Mouse (Mus musculus) limb, embryonic 13.5 days (tissue): ENCODE data around the gene Olfr572. TPM values are rescaled to one million over a fixed set of nuclear protein-coding genes. Genes with fewer than 3 reads are reported as not detected.

ENCODE experiments used
- ATAC-seq: fragments of 200-750 bp; cut with Nextera tagmentation; 2 replicates; pipeline ENCODE4 v1.8.0; 2017; ENCODE audit warnings: low read depth, moderate number of reproducible peaks, moderate TSS enrichment; ENCODE audit not compliant: low FRiP score
- H3K27ac ChIP-seq: fragments of 300-500 bp; sonication (generic); 2 replicates; pipeline ENCODE4 v1.5.1; 2015; ENCODE audit warnings: inconsistent platforms, mild to moderate bottlenecking, moderate library complexity
- H3K27me3 ChIP-seq: fragments of 300-500 bp; sonication (generic); 2 replicates; pipeline ENCODE4 v1.6.1; 2015; ENCODE audit warnings: mild to moderate bottlenecking, inconsistent platforms
- H3K36me3 ChIP-seq: fragments of 300-500 bp; sonication (generic); 2 replicates; pipeline ENCODE4 v1.6.1; 2015; ENCODE audit warnings: inconsistent platforms, mild to moderate bottlenecking, moderate library complexity
- H3K4me1 ChIP-seq: fragments of 300-500 bp; sonication (generic); 2 replicates; pipeline ENCODE4 v1.6.1; 2015; ENCODE audit warnings: inconsistent platforms
- H3K4me2 ChIP-seq: fragments of 300-500 bp; sonication (generic); replicated peaks from 2 replicates; pipeline ENCODE4 v1.6.1; 2015; ENCODE audit warnings: inconsistent platforms, mild to moderate bottlenecking, moderate library complexity
- H3K4me3 ChIP-seq: fragments of 300-500 bp; sonication (generic); 2 replicates; pipeline ENCODE4 v1.5.1; 2015; ENCODE audit warnings: moderate library complexity, mild to moderate bottlenecking, inconsistent platforms
- H3K9ac ChIP-seq: fragments of 300-500 bp; sonication (generic); 2 replicates; pipeline ENCODE4 v1.6.1; 2015; ENCODE audit warnings: mild to moderate bottlenecking, inconsistent platforms
- H3K9me3 ChIP-seq: fragments of 300-500 bp; sonication (generic); 2 replicates; pipeline ENCODE4 v1.6.1; 2016; ENCODE audit warnings: inconsistent platforms
- WGBS: fragments of 180-500 bp; shearing (Covaris S2); methylation state at CpG from one replicate; pipeline ENCODE4 v1.1.7; 2015; 5-methylcytosine and 5-hydroxymethylcytosine counted together
- polyA plus RNA-seq: library from polyadenylated mRNA; unstranded; fragments of >200 nt; fragmentation: Nextera tagmentation; extraction: Ambion mirVana; gene quantifications from 2 replicates; pipeline ENCODE4 v1.2.1, GENCODE M21; 2015

Gene Olfr572
- not detected in 2 replicates for polyA plus RNA-seq

DNA sequence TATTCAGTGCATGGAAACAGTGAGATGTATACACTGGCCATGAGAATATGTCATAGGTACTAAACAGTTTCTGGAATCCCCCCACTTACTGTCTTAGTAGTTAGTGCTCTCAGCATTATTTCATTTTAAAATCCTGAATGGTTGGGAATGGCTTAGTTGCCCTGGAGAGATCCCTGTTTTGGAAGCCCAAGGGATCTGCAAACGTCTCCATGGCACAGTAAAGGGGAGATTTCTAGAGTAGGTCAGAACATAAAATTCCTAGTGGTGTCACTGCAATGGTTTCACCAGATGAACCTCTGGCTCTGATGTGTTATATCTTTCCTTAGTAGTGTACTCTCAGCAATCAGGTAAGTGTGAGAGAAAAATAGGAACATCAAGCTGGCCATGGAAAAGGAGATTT lies at the start of gene Olfr572:
Olfr572 (plus strand) TSS at position 301 of the 400 bp plus-strand sequence.
- no peaks in the 10 kb centered on the region for H3K36me3 ChIP-seq
- no peak for ATAC-seq
- no peak within 1 kb of the TSS for H3K9ac ChIP-seq
- no peak within 1 kb of the TSS for H3K27ac ChIP-seq
- 61% methylated on average over 1 of the region's 1 CpGs for whole genome bisulfite sequencing
- no peaks in the 10 kb centered on the region for H3K9me3 ChIP-seq
- H3K4me1 ChIP-seq: no peaks in the 10 kb centered on the region
- no peaks in the 10 kb centered on the region for H3K27me3 ChIP-seq
- H3K4me2 ChIP-seq: no peak within 1 kb of the TSS
- H3K4me3 ChIP-seq: no peak within 1 kb of the TSS

DNA sequence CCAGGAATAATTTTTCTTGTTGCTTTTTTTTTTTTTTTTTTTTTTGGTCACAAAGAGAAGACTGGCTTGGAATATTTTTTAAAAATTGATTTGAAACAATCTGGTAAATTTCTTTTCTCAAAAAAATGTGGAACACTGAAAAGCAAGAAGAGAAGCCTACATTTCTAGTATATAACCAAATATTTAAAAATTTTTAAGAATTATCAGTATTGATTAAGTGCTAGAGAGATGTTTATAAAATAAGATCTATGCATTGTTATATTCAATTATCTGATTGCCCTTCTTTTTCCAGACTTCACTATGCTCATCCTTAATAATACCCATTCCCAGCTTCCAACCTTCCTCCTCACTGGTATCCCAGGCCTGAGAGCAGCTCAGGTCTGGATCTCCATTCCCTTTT lies 47.4 kb upstream of the Olfr572 start, which contains the start of gene Olfr568:
Olfr568 (plus strand) TSS at position 301 of the 400 bp plus-strand sequence.
- H3K4me2 ChIP-seq: no peak within 1 kb of the TSS
- no peak for ATAC-seq
- no peak within 1 kb of the TSS for H3K9ac ChIP-seq
- no peak within 1 kb of the TSS for H3K4me3 ChIP-seq
- no peaks in the 10 kb centered on the region for H3K27me3 ChIP-seq
- H3K27ac ChIP-seq: no peak within 1 kb of the TSS
- H3K36me3 ChIP-seq: no peaks in the 10 kb centered on the region
- H3K4me1 ChIP-seq: no peaks in the 10 kb centered on the region
- H3K9me3 ChIP-seq: no peaks in the 10 kb centered on the region

DNA sequence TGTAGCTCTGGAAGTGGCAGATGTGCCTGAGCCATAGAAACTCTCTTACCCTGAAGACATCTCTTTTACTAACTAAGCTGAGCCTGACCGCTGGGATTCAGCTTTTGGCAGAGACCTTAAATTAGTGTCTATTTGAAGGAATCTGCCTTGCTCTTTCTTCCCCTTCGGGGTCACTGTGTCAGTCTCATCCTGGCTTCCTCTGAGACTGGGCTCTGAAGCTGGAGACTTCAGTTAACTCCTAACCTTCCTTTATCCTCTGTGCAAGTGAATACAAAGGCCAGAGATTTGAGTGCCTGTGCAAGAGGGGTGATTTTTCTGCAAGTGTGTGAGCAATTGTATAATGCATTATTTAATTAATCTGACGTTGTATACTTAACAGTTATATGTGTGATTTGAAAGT lies 33.4 kb upstream of the Olfr572 start, which contains the start of gene Olfr569:
Olfr569 (minus strand) TSS at position 101 of the 400 bp plus-strand sequence.
- WGBS: 65% methylated on average over 3 of the region's 3 CpGs

DNA sequence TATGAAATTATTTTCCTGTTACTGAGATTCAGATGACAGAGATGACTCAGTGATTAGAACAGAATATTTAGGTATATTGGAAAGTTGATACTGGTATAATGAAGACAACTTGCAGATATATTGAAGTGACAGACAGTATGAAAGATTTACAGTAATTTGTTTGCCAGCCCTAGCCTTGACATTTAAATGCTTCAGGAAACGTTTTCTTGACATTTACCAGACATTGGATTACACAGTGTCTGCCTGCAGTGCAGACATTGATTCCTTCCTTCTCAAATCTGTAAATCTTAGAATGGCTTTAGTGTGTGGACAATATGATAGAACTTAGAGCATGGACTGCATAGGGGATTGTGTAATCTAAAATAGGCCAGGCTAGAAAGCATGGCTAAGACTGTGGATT lies 8.9 kb upstream of the Olfr572 start:
- Histone ChIP-seq H3K27me3 (no peaks in the 10 kb centered on the region), H3K27ac (no peak overlapping the region), H3K9me3 (no peaks in the 10 kb centered on the region), H3K4me1 (no peaks in the 10 kb centered on the region), H3K9ac (no peak overlapping the region), H3K4me3 (no peak overlapping the region), H3K4me2 (no peak overlapping the region), H3K36me3 (no peaks in the 10 kb centered on the region)
- 19% methylated on average over 1 of the region's 1 CpGs for WGBS
- ATAC-seq: no peak

More for the DNA sequence above, 33.4 kb upstream of the Olfr572 start, which contains the start of gene Olfr569:
- no peaks in the 10 kb centered on the region for H3K9me3 ChIP-seq
- no peak within 1 kb of the TSS for H3K27ac ChIP-seq
- H3K4me1 ChIP-seq: no peaks in the 10 kb centered on the region
- no peak within 1 kb of the TSS for H3K4me2 ChIP-seq
- H3K9ac ChIP-seq: no peak within 1 kb of the TSS
- H3K27me3 ChIP-seq: no peaks in the 10 kb centered on the region
- no peak for ATAC-seq
- H3K4me3 ChIP-seq: no peak within 1 kb of the TSS
- no peaks in the 10 kb centered on the region for H3K36me3 ChIP-seq

DNA sequence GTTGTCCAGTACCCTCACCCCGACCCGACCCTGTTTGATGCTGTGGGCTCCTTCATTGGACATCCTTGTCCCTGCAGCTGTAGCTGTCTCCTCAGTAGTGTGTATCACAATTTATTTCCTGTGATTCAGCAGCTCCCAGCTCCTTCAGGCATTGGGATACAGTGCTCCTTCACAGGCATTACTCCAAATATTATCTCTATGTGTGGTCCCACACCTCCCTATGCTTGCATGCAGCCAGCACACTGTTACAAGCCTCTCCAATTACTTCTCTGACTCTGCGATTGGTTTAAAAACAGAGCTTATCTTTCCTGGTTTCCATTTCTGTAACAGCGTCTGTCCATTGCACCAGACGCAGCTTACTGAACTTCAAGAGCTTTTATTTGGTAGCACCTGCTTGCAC lies 7.8 kb upstream of the Olfr572 start:
- no peaks in the 10 kb centered on the region for H3K4me1 ChIP-seq
- no peak overlapping the region for H3K27ac ChIP-seq
- H3K4me3 ChIP-seq: no peak overlapping the region
- H3K9ac ChIP-seq: no peak overlapping the region
- no peak for ATAC-seq
- H3K4me2 ChIP-seq: no peak overlapping the region
- H3K27me3 ChIP-seq: no peaks in the 10 kb centered on the region
- no peaks in the 10 kb centered on the region for H3K9me3 ChIP-seq
- H3K36me3 ChIP-seq: no peaks in the 10 kb centered on the region
- 61% methylated on average over 5 of the region's 5 CpGs for WGBS

DNA sequence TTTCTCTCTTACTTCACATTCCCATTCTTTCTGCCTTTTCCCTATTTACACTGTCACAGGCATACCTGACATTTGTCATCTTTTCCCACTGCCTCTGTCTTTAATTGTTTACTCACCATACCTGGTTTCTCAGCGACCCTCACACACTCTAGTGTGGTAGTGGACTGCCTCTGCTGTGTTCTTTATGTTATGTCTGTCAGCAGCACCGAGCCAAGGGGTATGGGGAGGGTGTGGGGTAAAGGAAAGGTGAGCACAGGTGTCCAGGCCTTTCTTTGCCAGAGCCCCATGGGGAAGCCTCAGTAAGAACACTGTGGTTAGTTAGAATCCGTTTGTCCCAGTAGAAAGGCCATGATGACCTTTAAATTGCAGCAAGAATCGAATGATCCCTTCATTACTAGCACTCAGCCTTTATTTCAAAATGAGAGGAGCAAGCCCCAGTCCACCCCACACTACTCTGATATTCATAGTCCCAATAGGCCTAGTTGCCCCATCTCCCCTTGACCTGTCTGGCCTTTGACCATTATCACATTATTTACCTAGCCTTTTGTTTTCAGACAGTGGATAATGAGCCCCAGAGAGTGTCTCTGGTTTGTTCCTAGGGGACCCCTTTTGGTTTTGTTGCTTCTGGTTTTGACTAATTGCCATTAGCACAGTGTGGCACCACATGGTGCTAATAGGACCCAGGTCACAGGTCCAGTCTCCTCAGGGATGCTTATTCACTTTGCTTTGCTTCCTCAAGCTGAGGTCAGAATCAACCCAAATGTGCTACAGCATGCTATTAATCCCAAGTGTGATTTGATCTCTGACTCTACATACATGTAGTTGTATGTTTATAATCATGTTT lies 7.0 kb upstream of the Olfr572 start, which contains the start of gene Olfr571:
Olfr571 (minus strand) TSS at position 505 of the 844 bp plus-strand sequence.
- H3K27me3 ChIP-seq: no peaks in the 10 kb centered on the region
- no peak for ATAC-seq
- no peak within 1 kb of the TSS for H3K4me2 ChIP-seq
- no peaks in the 10 kb centered on the region for H3K36me3 ChIP-seq
- no peak within 1 kb of the TSS for H3K4me3 ChIP-seq
- H3K4me1 ChIP-seq: no peaks in the 10 kb centered on the region
- no peaks in the 10 kb centered on the region for H3K9me3 ChIP-seq
- H3K27ac ChIP-seq: no peak within 1 kb of the TSS
- H3K9ac ChIP-seq: no peak within 1 kb of the TSS
- 60% methylated on average over 4 of the region's 4 CpGs for WGBS

DNA sequence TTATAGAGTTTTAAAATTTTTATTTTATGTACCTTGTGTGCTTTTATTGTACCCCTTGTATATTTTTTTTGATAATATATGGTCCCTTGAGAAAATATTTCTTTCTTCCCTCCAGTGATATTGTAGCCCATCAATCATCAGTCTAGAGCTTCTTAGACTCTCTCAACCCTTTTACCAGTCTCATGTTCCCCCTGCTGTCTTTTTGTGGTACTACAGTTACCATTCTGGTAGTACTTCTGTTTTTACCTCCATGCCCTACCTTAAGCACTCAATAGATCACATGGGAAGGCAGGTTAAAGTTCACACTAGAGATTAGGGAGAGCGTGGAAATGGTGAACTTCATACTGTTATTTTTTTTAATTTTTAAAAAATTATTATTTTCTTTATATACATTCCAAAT lies 4.6 kb upstream of the Olfr572 start:
- WGBS: 13% methylated on average over 1 of the region's 1 CpGs
- Histone ChIP-seq H3K36me3 (no peaks in the 10 kb centered on the region), H3K27ac (no peak overlapping the region), H3K4me2 (no peak overlapping the region), H3K9ac (no peak overlapping the region), H3K27me3 (no peaks in the 10 kb centered on the region), H3K4me1 (no peaks in the 10 kb centered on the region), H3K4me3 (no peak overlapping the region), H3K9me3 (no peaks in the 10 kb centered on the region)
- peak; percentile 73 for ATAC-seq

DNA sequence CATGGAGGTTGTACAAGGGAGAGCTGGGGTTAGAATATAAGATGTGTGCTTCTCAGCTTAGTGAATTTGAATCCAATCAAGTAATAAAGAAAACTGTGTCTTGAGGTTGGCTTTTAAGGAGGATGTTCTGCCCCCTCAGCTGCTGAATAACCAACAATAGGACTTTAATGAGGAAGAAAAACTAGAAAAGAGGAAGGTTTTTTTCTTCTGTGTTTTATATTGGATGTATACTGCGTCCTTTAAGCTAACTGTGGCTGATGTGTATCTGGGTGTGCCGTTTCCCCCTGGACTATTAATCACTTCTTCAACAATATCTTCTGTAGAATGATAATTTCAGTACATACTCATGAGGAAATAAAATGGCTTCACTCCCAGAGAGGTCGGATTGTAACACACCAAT lies 2.9 kb downstream of the Olfr572 start:
- no peak for ATAC-seq
- WGBS: 76% methylated on average over 3 of the region's 3 CpGs
- H3K27me3 ChIP-seq: no peaks in the 10 kb centered on the region

DNA sequence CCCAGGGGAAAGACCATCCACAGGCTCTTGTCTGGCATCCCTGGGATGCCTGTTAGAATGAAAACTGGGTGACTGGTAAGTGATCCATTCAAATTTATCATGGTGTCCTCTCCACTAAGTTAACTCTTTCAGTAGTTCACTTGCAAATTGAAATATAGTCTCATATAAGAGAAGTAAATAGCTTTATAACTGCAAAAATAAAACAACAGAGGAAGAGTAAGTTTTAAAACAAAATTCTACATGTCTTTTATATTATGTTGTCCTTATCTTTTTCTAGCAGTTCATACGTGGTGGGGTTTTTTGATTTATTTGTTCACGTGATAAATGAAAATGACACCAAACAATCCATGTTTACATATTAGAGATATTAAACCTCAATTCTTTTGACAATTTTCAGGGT lies 18.3 kb downstream of the Olfr572 start, which contains the start of gene Olfr573-ps1:
Olfr573-ps1 (minus strand) TSS at position 101 of the 400 bp plus-strand sequence.
- WGBS: 84% methylated on average over 2 of the region's 2 CpGs

More for the DNA sequence above, 2.9 kb downstream of the Olfr572 start:
- Histone ChIP-seq H3K27ac (no peak overlapping the region), H3K4me3 (no peak overlapping the region), H3K4me2 (no peak overlapping the region), H3K36me3 (no peaks in the 10 kb centered on the region), H3K4me1 (no peaks in the 10 kb centered on the region), H3K9me3 (no peaks in the 10 kb centered on the region), H3K9ac (no peak overlapping the region)

DNA sequence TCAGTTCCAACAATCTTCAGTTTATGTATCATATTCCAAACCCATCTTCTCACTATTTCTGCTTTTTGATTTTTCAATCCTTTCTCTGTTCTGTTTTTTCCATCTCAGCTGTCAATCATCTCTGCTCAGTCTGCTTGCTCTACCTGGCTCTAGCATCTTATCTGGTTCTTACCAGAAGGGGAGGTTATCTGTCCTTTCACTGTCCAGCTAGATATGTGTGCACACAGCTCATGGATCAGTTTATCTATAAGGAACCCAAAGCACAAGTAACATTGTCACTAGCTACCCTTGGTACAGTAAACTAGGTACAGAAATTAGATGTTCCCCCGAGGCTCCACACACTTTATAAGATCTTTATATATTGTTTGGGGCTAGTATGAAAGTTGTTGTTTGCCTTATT lies 19.2 kb downstream of the Olfr572 start:
- WGBS: 79% methylated on average over 1 of the region's 1 CpGs

More for the DNA sequence above, 18.3 kb downstream of the Olfr572 start, which contains the start of gene Olfr573-ps1:
- no peaks in the 10 kb centered on the region for H3K27me3 ChIP-seq
- H3K9me3 ChIP-seq: no peaks in the 10 kb centered on the region
- no peak within 1 kb of the TSS for H3K4me2 ChIP-seq
- no peak for ATAC-seq
- no peak within 1 kb of the TSS for H3K9ac ChIP-seq
- no peak within 1 kb of the TSS for H3K27ac ChIP-seq
- no peak within 1 kb of the TSS for H3K4me3 ChIP-seq
- H3K36me3 ChIP-seq: no peaks in the 10 kb centered on the region
- H3K4me1 ChIP-seq: no peaks in the 10 kb centered on the region

DNA sequence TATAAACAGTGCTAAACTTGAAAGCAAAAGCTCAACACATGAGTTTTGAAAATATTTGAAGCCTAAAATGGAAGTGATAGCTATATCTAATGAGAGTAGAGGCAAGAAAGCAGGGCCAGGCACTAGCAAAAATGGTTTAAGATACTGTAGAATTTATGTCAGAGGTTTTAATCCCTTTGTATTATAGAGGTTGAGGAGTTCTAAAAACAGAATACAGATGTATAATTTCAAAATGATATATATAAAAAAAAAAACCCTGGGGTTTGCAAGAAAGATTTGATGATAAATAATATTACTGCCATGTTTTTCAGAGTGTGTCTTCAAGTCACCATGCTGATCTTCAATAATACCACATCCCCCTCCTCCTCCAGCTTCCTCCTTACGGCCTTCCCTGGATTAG lies 24.0 kb downstream of the Olfr572 start, which contains the start of gene Olfr574:
Olfr574 (plus strand) TSS at position 301 of the 400 bp plus-strand sequence.
- H3K36me3 ChIP-seq: no peaks in the 10 kb centered on the region
- no peak for ATAC-seq
- no peaks in the 10 kb centered on the region for H3K27me3 ChIP-seq
- no peak within 1 kb of the TSS for H3K9ac ChIP-seq
- no peak within 1 kb of the TSS for H3K4me3 ChIP-seq
- H3K4me1 ChIP-seq: no peaks in the 10 kb centered on the region
- H3K4me2 ChIP-seq: no peak within 1 kb of the TSS
- no peak within 1 kb of the TSS for H3K27ac ChIP-seq
- no peaks in the 10 kb centered on the region for H3K9me3 ChIP-seq
- WGBS: 97% methylated on average over 1 of the region's 1 CpGs

More for the DNA sequence above, 19.2 kb downstream of the Olfr572 start:
- H3K9me3 ChIP-seq: no peaks in the 10 kb centered on the region
- no peak overlapping the region for H3K4me2 ChIP-seq
- no peaks in the 10 kb centered on the region for H3K4me1 ChIP-seq
- no peaks in the 10 kb centered on the region for H3K27me3 ChIP-seq
- no peak for ATAC-seq
- H3K9ac ChIP-seq: no peak overlapping the region
- no peak overlapping the region for H3K27ac ChIP-seq
- H3K36me3 ChIP-seq: no peaks in the 10 kb centered on the region
- H3K4me3 ChIP-seq: no peak overlapping the region

DNA sequence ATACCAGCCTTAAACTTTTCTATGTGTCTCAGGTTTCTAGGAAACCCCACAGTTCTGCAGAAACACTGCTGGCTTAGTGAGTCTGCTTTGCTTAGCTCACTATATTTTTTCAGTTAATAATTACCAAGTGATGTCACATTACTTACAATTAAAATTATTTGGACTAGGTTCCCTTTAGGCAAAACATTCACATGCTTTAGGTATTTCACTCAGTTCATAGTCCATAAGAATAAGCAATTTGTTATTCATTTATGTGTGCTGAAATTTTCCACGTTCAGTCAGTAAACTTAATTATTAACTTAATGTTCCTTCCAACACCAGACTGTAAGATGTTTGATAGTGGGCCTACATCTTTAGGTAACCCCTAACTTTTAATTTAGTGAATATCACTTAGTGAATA lies 26.5 kb downstream of the Olfr572 start:
- no peaks in the 10 kb centered on the region for H3K27me3 ChIP-seq
- no peaks in the 10 kb centered on the region for H3K36me3 ChIP-seq
- H3K4me2 ChIP-seq: no peak overlapping the region
- H3K4me1 ChIP-seq: no peaks in the 10 kb centered on the region
- WGBS: 49% methylated on average over 1 of the region's 1 CpGs
- H3K27ac ChIP-seq: no peak overlapping the region
- H3K9ac ChIP-seq: no peak overlapping the region
- no peaks in the 10 kb centered on the region for H3K9me3 ChIP-seq
- no peak for ATAC-seq
- no peak overlapping the region for H3K4me3 ChIP-seq
